Mouse (Mus musculus): ENCODE results near the gene Fam122a. TPM values are rescaled to one million over a fixed set of nuclear protein-coding genes. Genes with fewer than 3 reads are reported as not detected.

The Fam122a gene
- total and polyA plus RNA-seq, 3 experiments, result 5.0 to 68.7 (median 14.2) TPM

GRCm38 (mm10) chr19:24428011-24428410 is 49.1 kb downstream of the Fam122a start:
- DNase-seq (ENCODE audit: low spot score) (peak; percentile 4), ATAC-seq (ENCODE audit: extremely low read depth, insufficient number of reproducible peaks, low FRiP score, poor library complexity, severe bottlenecking) (no peak)
- peaks cover 67% of the 10 kb centered on the region for H3K36me3 ChIP-seq (replicated peaks)
- no peaks in the 10 kb centered on the region for H3K27me3 ChIP-seq (ENCODE audit: insufficient read depth, low read length)
- TF ChIP-seq POLR2AphosphoS5 (IDR thresholded peaks at IDR 0.05; ENCODE audit: insufficient replicate concordance, low read depth, low read length) (no peak), CTCF (IDR thresholded peaks at IDR 0.05; ENCODE audit: low read depth, low read length) (no peak), GATA1 (IDR thresholded peaks at IDR 0.05; ENCODE audit: borderline replicate concordance, low read length) (no peak), GATA2 (IDR thresholded peaks at IDR 0.05; ENCODE audit: borderline replicate concordance, low read depth, low read length) (no peak), TAL1 (conservative IDR thresholded peaks at IDR 0.05; ENCODE audit: low read depth, low read length) (no peak)
- no peaks in the 10 kb centered on the region for H3K9me3 ChIP-seq (replicated peaks)
- peaks cover 13% of the 10 kb centered on the region for H3K4me1 ChIP-seq (ENCODE audit: insufficient read depth, low read depth, low read length)
- H3K4me3 ChIP-seq (ENCODE audit: low read depth, low read length), result no peak overlapping the region

DNA sequence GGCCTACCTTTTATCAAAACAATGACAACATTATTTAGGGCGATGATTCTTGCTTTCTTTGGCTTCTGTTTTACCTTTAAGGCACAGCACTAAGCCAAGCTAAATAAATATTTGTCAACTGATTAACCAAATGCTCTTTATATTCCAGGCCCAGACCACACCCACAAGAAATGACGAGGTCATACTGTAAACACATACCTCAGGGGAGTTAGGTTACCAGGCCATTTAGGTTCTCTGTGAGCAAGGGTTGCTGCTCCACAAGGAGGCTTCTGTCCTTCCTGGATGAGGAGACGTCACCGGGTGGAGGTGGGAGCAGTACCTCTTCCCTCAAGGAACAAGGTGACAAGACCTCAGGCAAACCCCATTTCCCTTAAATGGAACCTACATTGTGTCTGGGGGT is 49.9 kb downstream of the Fam122a start:
- H3K4me3 ChIP-seq (ENCODE audit: low read depth, low read length), result no peak overlapping the region
- H3K9me3 ChIP-seq (replicated peaks), result no peaks in the 10 kb centered on the region
- TF ChIP-seq GATA1 (IDR thresholded peaks at IDR 0.05; ENCODE audit: borderline replicate concordance, low read length), result no peak
- TF ChIP-seq CTCF (IDR thresholded peaks at IDR 0.05; ENCODE audit: low read depth, low read length), result no peak
- TF ChIP-seq GATA2 (IDR thresholded peaks at IDR 0.05; ENCODE audit: borderline replicate concordance, low read depth, low read length), result no peak
- no peak for TF ChIP-seq POLR2AphosphoS5 (IDR thresholded peaks at IDR 0.05; ENCODE audit: insufficient replicate concordance, low read depth, low read length)
- TF ChIP-seq TAL1 (conservative IDR thresholded peaks at IDR 0.05; ENCODE audit: low read depth, low read length), result no peak
- peaks cover 13% of the 10 kb centered on the region for H3K4me1 ChIP-seq (ENCODE audit: insufficient read depth, low read depth, low read length)
- ATAC-seq (ENCODE audit: extremely low read depth, insufficient number of reproducible peaks, low FRiP score, poor library complexity, severe bottlenecking), result no peak
- no peaks in the 10 kb centered on the region for H3K27me3 ChIP-seq (ENCODE audit: insufficient read depth, low read length)
- DNase-seq (ENCODE audit: low spot score), result no peak
- H3K36me3 ChIP-seq (replicated peaks), result peaks cover 68% of the 10 kb centered on the region

DNA sequence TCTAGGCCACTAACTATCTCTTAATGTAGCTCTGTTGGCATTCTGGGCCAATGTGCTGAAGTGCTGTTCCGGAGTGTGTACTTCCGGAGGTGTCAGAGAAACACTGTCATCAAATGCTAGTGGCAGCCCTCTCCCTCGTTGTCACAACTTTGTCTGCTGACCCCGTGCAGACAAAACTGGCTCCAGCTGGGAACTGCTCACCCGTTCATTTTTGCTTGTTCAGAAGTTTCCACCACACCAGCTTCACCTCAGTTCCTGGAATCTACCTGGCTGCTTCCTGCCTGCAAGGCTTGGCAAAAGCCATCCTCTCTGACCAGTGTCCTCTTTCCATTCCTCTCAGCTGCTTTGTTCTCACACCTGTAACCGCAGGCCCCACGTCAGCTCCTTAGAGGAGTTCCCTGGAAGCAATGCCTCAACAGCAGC is 50.4 kb downstream of the Fam122a start:
- H3K27me3 ChIP-seq (ENCODE audit: insufficient read depth, low read length), result no peaks in the 10 kb centered on the region
- TF ChIP-seq POLR2AphosphoS5 (IDR thresholded peaks at IDR 0.05; ENCODE audit: insufficient replicate concordance, low read depth, low read length) (no peak), TAL1 (conservative IDR thresholded peaks at IDR 0.05; ENCODE audit: low read depth, low read length) (no peak)
- H3K9me3 ChIP-seq (replicated peaks), result no peaks in the 10 kb centered on the region
- peaks cover 11% of the 10 kb centered on the region for H3K4me1 ChIP-seq (ENCODE audit: insufficient read depth, low read depth, low read length)
- H3K36me3 ChIP-seq (replicated peaks), result peaks cover 69% of the 10 kb centered on the region
- H3K4me3 ChIP-seq (ENCODE audit: low read depth, low read length), result no peak overlapping the region
- ATAC-seq (ENCODE audit: extremely low read depth, insufficient number of reproducible peaks, low FRiP score, poor library complexity, severe bottlenecking), result no peak
- DNase-seq (ENCODE audit: low spot score), result no peak

Other genes starting within 250 kb of the Fam122a start
- gene Fxn, start 196.8 kb downstream of the Fam122a start, total RNA-seq (2014; fragmentation: Nextera tagmentation), result 50.3 and 54.0 TPM in 2 replicates
- gene Fxn, start 196.8 kb downstream of the Fam122a start, total RNA-seq (2017), result 23.8 and 24.3 TPM in 2 replicates
- 116 and 142 TPM in 2 replicates for gene Fxn, start 196.8 kb downstream of the Fam122a start, polyA plus RNA-seq (2012)
- 66.4 and 69.3 TPM in 2 replicates for gene Pip5k1b, start 78.5 kb upstream of the Fam122a start, total RNA-seq (2014; fragmentation: Nextera tagmentation)
- gene Pip5k1b, start 78.5 kb upstream of the Fam122a start, total RNA-seq (2017), result 20.4 and 23.6 TPM in 2 replicates
- gene Pip5k1b, start 78.5 kb upstream of the Fam122a start, polyA plus RNA-seq (2012), result 11.1 and 12.7 TPM in 2 replicates
- not detected in 2 replicates for gene Tmem252, start 196.7 kb upstream of the Fam122a start, total RNA-seq (2014; fragmentation: Nextera tagmentation)
- 0.05 and 0.12 TPM in 2 replicates for gene Tmem252, start 196.7 kb upstream of the Fam122a start, total RNA-seq (2017)
- not detected in 2 replicates for gene Tmem252, start 196.7 kb upstream of the Fam122a start, polyA plus RNA-seq (2012)